Mouse (Mus musculus): Measurements from ENCODE around the gene Zg16. TPM values are rescaled to one million over a fixed set of nuclear protein-coding genes. Genes with fewer than 3 reads are reported as not detected.

Gene Zg16
- polyA plus RNA-seq, 1 experiment from 2014 or later = not detected

GRCm38 (mm10) chr7:127114920-127115319 is 27.8 kb upstream of the Zg16 start:
- no peaks in the 10 kb centered on the region; the same call in 1 of the 2 replicates for H3K27me3 ChIP-seq (replicated peaks)

DNA sequence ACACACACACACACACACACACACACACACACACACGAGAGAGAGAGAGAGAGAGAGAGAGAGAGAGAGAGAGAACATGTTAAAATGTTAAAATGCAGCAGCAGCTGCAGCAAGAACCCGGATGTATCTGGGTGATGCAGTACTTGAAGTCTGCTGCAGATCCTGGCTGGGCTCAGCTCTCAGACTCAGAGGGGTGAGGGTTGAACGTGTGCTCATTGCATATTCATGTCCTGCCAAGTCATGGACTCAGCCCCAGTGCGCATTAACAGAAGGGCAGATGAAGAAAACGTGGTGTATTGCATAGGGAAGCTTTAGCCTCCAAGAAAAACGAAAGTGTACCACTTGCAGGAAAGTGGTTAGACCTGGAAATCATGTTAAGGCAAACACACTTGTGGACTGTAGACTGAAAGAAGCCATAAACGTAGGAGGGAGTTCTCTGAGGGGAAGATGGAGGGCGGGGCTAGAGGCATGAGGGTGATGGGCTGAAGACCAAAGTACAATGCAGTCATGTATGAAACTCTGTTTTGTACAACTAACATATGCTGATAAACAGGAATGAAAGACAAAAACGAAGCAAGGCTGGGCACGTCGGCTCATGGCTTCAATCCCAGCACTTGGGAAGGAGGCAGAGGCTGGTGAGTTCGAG is 26.6 kb upstream of the Zg16 start:
- WGBS = 58% methylated on average over 12 of the region's 12 CpGs
- no peak for ATAC-seq (ENCODE audit: low FRiP score, low read depth)
- Histone ChIP-seq H3K9me3 (no peaks in the 10 kb centered on the region), H3K27me3 (replicated peaks) (no peaks in the 10 kb centered on the region; the same call in 1 of the 2 replicates), H3K27ac (no peak overlapping the region), H3K4me3 (no peak overlapping the region), H3K9ac (no peak overlapping the region), H3K4me2 (replicated peaks) (no peak overlapping the region), H3K36me3 (no peaks in the 10 kb centered on the region), H3K4me1 (no peaks in the 10 kb centered on the region; the same call in 1 of the 2 replicates)

More at GRCm38 (mm10) chr7:127114920-127115319, 27.8 kb upstream of the Zg16 start:
- H3K4me2 ChIP-seq (replicated peaks) = no peak overlapping the region
- H3K4me1 ChIP-seq = no peaks in the 10 kb centered on the region; the same call in none of the 2 replicates
- no peaks in the 10 kb centered on the region for H3K9me3 ChIP-seq
- no peak for ATAC-seq (ENCODE audit: low FRiP score, low read depth)
- H3K9ac ChIP-seq = no peak overlapping the region
- H3K27ac ChIP-seq = no peak overlapping the region
- 92% methylated on average over 11 of the region's 11 CpGs for WGBS
- no peaks in the 10 kb centered on the region for H3K36me3 ChIP-seq
- no peak overlapping the region for H3K4me3 ChIP-seq

DNA sequence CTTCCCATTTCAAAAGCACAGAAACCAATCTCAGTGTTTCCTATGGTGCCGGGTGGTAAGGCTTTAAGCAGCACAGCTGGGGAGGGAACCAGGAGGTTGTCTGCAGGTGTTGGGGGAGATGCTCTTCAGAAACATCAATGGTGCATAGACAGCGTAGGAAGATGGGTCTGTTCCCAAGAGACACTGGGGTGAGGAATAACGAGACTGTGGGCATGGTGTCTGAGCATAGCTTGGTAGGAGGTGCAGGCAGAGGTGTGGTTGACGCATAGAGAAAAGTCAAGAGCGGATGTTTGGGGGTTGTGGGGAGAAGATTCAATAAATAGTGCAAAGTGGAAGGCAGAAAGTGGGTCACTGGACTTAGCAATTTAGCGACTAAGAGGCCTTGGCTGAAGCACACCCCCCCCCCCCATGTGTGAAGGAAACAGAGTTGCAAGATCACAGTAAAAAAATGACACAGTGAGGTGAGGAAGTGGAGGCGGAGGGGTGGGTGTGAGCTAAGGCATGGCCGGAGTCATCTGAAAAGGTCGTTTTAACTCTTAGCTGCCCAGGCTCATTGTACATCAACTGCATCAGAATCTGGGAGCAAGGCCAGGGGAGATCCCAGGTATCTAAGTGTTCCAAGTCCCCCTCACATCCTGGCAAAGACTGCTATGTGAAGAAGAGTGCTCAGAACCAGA is 25.9 kb upstream of the Zg16 start:
- H3K9ac ChIP-seq = no peak overlapping the region
- no peak overlapping the region for H3K4me2 ChIP-seq (replicated peaks)
- no peaks in the 10 kb centered on the region; the same call in 1 of the 2 replicates for H3K27me3 ChIP-seq (replicated peaks)
- H3K9me3 ChIP-seq = no peaks in the 10 kb centered on the region
- ATAC-seq (ENCODE audit: low FRiP score, low read depth) = no peak
- no peaks in the 10 kb centered on the region for H3K36me3 ChIP-seq
- no peak overlapping the region for H3K4me3 ChIP-seq
- 57% methylated on average over 9 of the region's 9 CpGs for WGBS
- H3K4me1 ChIP-seq = no peaks in the 10 kb centered on the region
- no peak overlapping the region for H3K27ac ChIP-seq

DNA sequence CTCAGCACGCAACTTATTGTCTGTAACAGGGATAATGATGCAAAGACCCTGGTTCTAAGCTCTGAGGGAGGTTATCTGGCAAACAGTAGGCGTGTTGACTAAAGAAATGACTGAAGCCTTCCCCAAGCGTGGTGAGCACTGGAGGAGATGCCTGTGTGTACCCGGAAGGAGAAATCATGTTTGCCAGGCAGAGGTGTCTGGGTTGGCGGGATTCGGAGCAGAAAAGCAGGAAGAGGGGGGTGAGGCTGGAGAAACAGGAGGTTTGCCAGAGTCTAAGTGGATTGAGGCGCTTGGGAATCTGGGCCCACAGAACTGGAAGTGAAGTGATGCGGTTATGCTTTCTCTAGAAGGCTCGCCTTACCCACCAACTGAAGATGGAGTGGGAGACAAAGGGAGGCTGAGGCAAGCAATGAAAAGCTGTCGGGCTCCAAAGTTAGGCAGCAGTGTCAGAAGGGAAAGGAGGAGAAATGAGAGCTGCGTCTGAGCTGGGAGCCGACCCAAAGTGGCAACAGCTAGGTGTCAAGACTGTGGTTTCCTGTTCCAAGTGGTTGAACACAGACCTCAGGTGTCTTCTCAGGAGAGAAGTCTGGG is 25.2 kb upstream of the Zg16 start:
- ATAC-seq (ENCODE audit: low FRiP score, low read depth) = no peak
- 81% methylated on average over 12 of the region's 12 CpGs for WGBS
- Histone ChIP-seq H3K4me3 (no peak overlapping the region), H3K4me2 (replicated peaks) (no peak overlapping the region), H3K27ac (no peak overlapping the region), H3K36me3 (no peaks in the 10 kb centered on the region), H3K27me3 (replicated peaks) (no peaks in the 10 kb centered on the region; the same call in 1 of the 2 replicates), H3K9me3 (no peaks in the 10 kb centered on the region), H3K9ac (no peak overlapping the region), H3K4me1 (no peaks in the 10 kb centered on the region)

DNA sequence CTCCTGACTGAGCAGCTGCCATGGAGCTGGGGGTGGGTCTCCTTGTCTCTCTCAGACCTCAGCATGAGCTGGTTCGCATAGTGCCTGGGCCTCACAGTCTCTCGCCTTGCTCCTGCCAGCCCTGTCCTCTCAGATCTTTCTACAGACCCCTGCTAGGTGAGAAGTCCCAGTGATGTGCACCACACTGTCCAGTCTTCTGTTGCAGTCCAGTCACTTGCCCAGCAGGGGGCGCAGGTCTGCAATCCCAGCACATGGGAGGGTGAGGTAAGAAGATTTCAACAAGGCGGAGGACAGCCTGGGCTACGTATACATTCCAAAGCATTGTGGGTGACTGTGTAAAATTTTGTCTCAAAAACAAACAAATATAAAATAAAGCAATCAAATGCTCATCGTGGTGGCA is 24.3 kb upstream of the Zg16 start:
- Histone ChIP-seq H3K27me3 (replicated peaks) (no peaks in the 10 kb centered on the region; the same call in 1 of the 2 replicates), H3K9ac (no peak overlapping the region), H3K9me3 (no peaks in the 10 kb centered on the region), H3K36me3 (no peaks in the 10 kb centered on the region), H3K4me1 (no peaks in the 10 kb centered on the region), H3K4me2 (replicated peaks) (no peak overlapping the region), H3K4me3 (no peak overlapping the region), H3K27ac (no peak overlapping the region)
- no peak for ATAC-seq (ENCODE audit: low FRiP score, low read depth)
- 46% methylated on average over 6 of the region's 6 CpGs for WGBS

- Histone ChIP-seq H3K4me2 (replicated peaks) (no peak overlapping the region), H3K9me3 (no peaks in the 10 kb centered on the region), H3K9ac (no peak overlapping the region), H3K4me1 (no peaks in the 10 kb centered on the region), H3K36me3 (no peaks in the 10 kb centered on the region), H3K4me3 (no peak overlapping the region), H3K27me3 (replicated peaks) (no peaks in the 10 kb centered on the region; the same call in 1 of the 2 replicates), H3K27ac (no peak overlapping the region)
- 0 out of 2 replicates have a peak, but pooled peaks have one; percentile 50 for ATAC-seq (ENCODE audit: low FRiP score, low read depth)
- 50% methylated on average over 18 of the region's 18 CpGs for WGBS
Measured at GRCm38 (mm10) chr7:127110239-127111007, 23.3 kb upstream of the Zg16 start.

DNA sequence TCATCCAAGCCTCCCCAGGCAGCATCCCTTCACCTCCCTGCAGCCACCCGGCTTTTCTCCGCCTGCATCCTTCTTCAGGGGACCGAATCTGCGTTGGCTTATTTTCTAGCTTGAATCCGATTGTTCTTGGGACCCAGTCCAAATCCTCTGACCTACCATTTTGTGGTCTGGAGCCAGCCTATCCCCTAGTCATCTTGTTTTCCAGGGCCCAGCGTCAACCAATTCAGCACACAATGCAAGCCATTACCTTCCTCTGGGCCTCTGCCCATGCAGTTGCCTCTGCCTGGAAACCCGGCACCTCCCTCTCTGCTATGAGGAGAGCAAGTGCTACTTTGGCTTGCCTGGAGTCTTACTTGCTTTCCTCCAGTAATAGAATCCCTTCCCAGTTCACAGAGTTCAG is 18.4 kb upstream of the Zg16 start:
- Histone ChIP-seq H3K4me2 (replicated peaks) (no peak overlapping the region; the same call in 1 of the 2 replicates), H3K4me1 (no peaks in the 10 kb centered on the region), H3K27ac (no peak overlapping the region), H3K9me3 (no peaks in the 10 kb centered on the region), H3K27me3 (replicated peaks) (no peaks in the 10 kb centered on the region), H3K9ac (no peak overlapping the region), H3K4me3 (no peak overlapping the region; the same call in 1 of the 2 replicates), H3K36me3 (no peaks in the 10 kb centered on the region)
- 73% methylated on average over 7 of the region's 7 CpGs for WGBS
- ATAC-seq (ENCODE audit: low FRiP score, low read depth) = no peak

DNA sequence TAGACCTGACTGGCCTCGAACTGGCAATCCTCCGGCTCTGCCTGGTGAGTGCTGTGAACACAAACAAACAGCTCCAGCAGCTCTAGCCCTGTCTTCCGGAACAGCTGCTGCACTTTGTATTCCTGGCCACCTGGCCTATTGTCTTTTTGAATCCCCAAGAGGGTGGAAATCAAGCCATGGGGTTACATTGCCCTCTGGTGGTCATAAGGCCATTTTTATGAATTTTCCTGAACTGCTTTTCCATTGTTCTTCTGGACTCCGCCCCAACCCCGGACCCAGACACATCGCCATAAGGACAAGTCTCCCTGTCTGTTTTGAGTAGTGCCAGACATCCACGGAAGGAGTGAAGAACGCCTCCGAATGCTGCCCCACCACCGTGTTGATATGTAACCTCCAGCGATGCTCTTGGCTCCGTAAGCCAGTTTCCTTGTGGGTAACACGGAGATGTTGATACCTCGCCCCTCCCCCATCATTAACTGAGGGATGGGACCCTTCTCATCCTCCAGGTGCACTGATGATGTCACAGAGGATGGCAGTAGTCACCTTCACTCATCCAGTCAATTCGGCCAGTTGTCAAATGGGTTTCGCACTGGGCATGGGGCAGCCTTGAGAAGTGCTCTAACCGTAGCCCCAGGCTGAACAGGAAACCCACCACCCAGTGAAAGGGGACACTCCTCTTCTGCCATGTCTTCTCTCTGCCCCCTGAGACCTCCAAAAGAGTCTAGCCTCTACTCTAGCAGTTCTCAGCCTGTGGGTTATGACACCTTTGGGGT is 17.6 kb upstream of the Zg16 start:
- ATAC-seq (ENCODE audit: low FRiP score, low read depth) = peak; percentile 78; the same call in 1 of the 2 replicates
- no peak overlapping the region; the same call in 1 of the 2 replicates for H3K27ac ChIP-seq
- no peak overlapping the region; the same call in 1 of the 2 replicates for H3K4me3 ChIP-seq

GRCm38 (mm10) chr7:127103960-127104359 is 16.8 kb upstream of the Zg16 start:
- no peak overlapping the region for H3K4me2 ChIP-seq (replicated peaks)

More for the DNA sequence above, 17.6 kb upstream of the Zg16 start:
- H3K9ac ChIP-seq = peak overlapping the region; percentile 35; the same call in 1 of the 2 replicates
- no peaks in the 10 kb centered on the region for H3K9me3 ChIP-seq
- no peaks in the 10 kb centered on the region for H3K27me3 ChIP-seq (replicated peaks)
- no peaks in the 10 kb centered on the region for H3K36me3 ChIP-seq
- peak overlapping the region; percentile 53 for H3K4me2 ChIP-seq (replicated peaks)
- WGBS = 19% methylated on average over 17 of the region's 17 CpGs
- no peaks in the 10 kb centered on the region for H3K4me1 ChIP-seq

GRCm38 (mm10) chr7:127102148-127102547 is 15.0 kb upstream of the Zg16 start:
- 79% methylated on average over 6 of the region's 6 CpGs for WGBS
- Histone ChIP-seq H3K27me3 (replicated peaks) (no peaks in the 10 kb centered on the region), H3K9me3 (no peaks in the 10 kb centered on the region), H3K27ac (no peak overlapping the region), H3K4me2 (replicated peaks) (no peak overlapping the region), H3K9ac (no peak overlapping the region), H3K4me1 (no peaks in the 10 kb centered on the region), H3K36me3 (no peaks in the 10 kb centered on the region), H3K4me3 (no peak overlapping the region)
- ATAC-seq (ENCODE audit: low FRiP score, low read depth) = no peak

More at GRCm38 (mm10) chr7:127103960-127104359, 16.8 kb upstream of the Zg16 start:
- Histone ChIP-seq H3K9ac (no peak overlapping the region), H3K36me3 (no peaks in the 10 kb centered on the region), H3K9me3 (no peaks in the 10 kb centered on the region), H3K4me3 (no peak overlapping the region), H3K4me1 (no peaks in the 10 kb centered on the region), H3K27ac (no peak overlapping the region), H3K27me3 (replicated peaks) (no peaks in the 10 kb centered on the region)
- WGBS = 70% methylated on average over 6 of the region's 6 CpGs
- no peak for ATAC-seq (ENCODE audit: low FRiP score, low read depth)

GRCm38 (mm10) chr7:127101451-127102016 is 14.4 kb upstream of the Zg16 start:
- Histone ChIP-seq H3K4me3 (no peak overlapping the region), H3K4me1 (no peaks in the 10 kb centered on the region), H3K36me3 (no peaks in the 10 kb centered on the region), H3K27me3 (replicated peaks) (no peaks in the 10 kb centered on the region), H3K4me2 (replicated peaks) (no peak overlapping the region), H3K9ac (no peak overlapping the region), H3K9me3 (no peaks in the 10 kb centered on the region), H3K27ac (no peak overlapping the region)
- ATAC-seq (ENCODE audit: low FRiP score, low read depth) = no peak
- 64% methylated on average over 2 of the region's 2 CpGs for WGBS

Data from neural tube, embryonic 12.5 days (tissue).